Mouse (Mus musculus) embryonic facial prominence, embryonic 10.5 days (tissue): ENCODE measurements at regions not wholly inside any gene's neighbourhood (a gene's known extent, or its start where the extent isn't known, plus 50 kb on each side); places are given as distances from the start of the nearest gene placed in this dataset.

Experiments
- DNase-seq: peaks from one replicate; pipeline ENCODE4 v3.0.0-alpha.2; 2017; ENCODE audit warnings: low spot score
- H3K27ac ChIP-seq: fragments of 300-500 bp; sonication (generic); replicated peaks from 2 replicates; pipeline ENCODE4 v1.5.1; 2016; ENCODE audit warnings: mild to moderate bottlenecking
- H3K27me3 ChIP-seq: fragments of 300-500 bp; sonication (generic); replicated peaks from 2 replicates; pipeline ENCODE4 v1.6.1; 2016; ENCODE audit warnings: low read depth, mild to moderate bottlenecking; ENCODE audit not compliant: poor library complexity, severe bottlenecking
- H3K36me3 ChIP-seq: fragments of 300-500 bp; sonication (generic); replicated peaks from 2 replicates; pipeline ENCODE4 v1.6.1; 2016; ENCODE audit warnings: mild to moderate bottlenecking, moderate library complexity
- H3K4me1 ChIP-seq: fragments of 300-500 bp; sonication (generic); 2 replicates; pipeline ENCODE4 v1.6.1; 2016
- H3K4me3 ChIP-seq: fragments of 300-500 bp; sonication (generic); 2 replicates; pipeline ENCODE4 v1.5.1; 2016; ENCODE audit warnings: mild to moderate bottlenecking, moderate library complexity
- H3K9me3 ChIP-seq: fragments of 300-500 bp; sonication (generic); 2 replicates; pipeline ENCODE4 v1.6.1; 2016; ENCODE audit warnings: mild to moderate bottlenecking
- WGBS: fragments of 180-500 bp; shearing (Covaris S2); methylation state at CpG from one replicate; pipeline ENCODE4 v1.1.7; 2016; 5-methylcytosine and 5-hydroxymethylcytosine counted together

DNA sequence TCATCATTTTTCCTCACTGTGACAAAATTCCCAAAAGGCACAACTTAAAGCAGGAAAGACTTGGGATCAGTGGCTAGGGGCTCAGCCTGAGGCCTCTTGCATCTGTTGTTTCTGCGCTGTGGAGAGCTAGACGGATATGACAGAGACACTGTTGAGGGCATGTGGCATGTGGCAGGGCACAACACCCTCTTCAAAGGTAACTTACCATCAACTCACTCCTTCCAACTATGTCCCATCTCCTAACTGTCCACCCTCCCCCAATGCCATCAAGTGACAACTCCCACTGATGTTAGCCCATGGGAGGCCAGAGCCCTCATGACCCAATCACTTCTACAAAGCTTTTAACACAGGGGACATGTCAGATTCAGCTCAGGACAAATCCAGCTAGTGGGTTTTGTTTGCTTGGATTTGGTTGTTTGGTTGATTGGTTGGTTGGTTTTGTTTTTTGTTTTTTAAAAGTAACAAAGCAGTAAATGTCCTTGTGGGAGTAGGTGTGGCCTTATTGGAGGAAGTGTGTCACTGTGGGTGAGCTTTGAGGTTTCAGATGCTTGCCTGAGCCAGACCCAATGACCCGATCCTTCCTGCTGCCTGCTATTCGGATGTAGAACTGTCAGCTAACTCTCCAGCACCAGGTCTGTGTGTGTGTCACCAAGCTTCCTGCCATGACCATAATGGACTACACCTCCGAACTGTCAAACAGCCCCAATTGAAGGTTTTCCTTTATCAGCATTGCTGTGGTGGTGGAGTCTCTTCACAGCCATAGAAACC lies 53.2 kb upstream of the Lef1 start:
- no peaks in the 10 kb centered on the region for H3K9me3 ChIP-seq
- H3K27ac ChIP-seq = no peak overlapping the region
- no peaks in the 10 kb centered on the region for H3K36me3 ChIP-seq
- H3K4me1 ChIP-seq = peaks cover 7% of the 10 kb centered on the region; the same call in 1 of the 2 replicates
- no peaks in the 10 kb centered on the region for H3K27me3 ChIP-seq
- H3K4me3 ChIP-seq = no peak overlapping the region
- DNase-seq = no peak
- 84% methylated on average over 5 of the region's 5 CpGs for WGBS

DNA sequence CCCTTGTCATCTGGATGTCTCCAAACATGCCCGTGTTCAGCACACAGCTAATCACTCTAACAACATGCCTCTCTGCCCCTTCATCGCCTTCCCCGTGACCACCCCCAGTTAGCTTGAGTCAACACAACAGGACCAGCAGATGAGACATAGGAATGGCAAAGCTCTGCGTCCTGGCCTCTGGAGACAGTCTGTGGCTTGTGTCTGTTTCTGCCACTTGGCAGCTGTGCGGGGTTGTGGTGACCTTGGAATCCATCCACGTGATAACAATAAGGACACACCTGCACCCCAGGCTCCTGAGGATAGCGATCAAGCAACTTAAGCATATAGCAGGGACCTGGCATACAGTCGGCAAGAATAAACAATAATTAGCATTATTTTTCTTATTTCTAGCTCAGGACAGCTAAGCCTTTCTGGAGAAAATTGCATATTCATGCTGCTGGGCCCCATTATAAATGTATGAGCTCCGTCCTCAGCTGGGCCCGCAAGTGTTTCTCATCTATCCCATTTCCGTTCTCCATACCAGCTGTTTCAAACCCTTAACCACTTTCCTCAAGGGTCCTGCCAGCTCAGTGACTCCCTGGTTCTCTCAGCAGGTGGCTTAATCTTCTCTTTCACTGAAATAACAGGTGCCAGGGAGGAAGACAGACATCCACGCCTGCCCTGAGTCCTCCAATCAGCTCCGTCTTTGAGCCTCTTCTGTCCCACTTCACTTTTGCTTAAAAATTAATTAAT lies 55.9 kb upstream of the Lef1 start:
- WGBS = 72% methylated on average over 13 of the region's 13 CpGs
- no peak for DNase-seq
- no peak overlapping the region for H3K4me3 ChIP-seq
- no peaks in the 10 kb centered on the region for H3K27me3 ChIP-seq
- peaks cover 7% of the 10 kb centered on the region; the same call in 1 of the 2 replicates for H3K4me1 ChIP-seq
- H3K27ac ChIP-seq = no peak overlapping the region
- H3K9me3 ChIP-seq = no peaks in the 10 kb centered on the region
- H3K36me3 ChIP-seq = no peaks in the 10 kb centered on the region

DNA sequence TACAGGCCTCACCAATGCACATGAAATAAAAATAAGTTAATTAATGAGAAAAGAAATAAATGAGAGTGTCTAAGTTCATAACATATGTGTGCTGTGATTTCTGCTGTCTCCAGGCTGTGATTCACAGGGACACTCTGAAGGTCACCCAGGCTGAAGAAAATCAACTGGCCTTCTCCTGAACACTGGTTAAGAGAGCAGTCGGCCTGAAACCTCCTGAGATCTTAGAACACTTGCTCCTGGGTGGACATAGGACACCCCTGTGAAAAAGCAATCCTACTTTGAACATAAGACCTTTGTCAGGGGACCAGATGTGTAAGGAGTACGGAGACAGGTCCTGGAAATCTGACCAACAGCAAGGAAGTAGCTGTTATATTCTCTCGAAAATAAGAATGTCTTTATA lies 62.6 kb upstream of the Lef1 start:
- Histone ChIP-seq H3K9me3 (no peaks in the 10 kb centered on the region), H3K36me3 (no peaks in the 10 kb centered on the region), H3K27me3 (no peaks in the 10 kb centered on the region), H3K4me1 (no peaks in the 10 kb centered on the region), H3K27ac (no peak overlapping the region), H3K4me3 (no peak overlapping the region)
- 82% methylated on average over 3 of the region's 3 CpGs for WGBS
- DNase-seq = no peak

DNA sequence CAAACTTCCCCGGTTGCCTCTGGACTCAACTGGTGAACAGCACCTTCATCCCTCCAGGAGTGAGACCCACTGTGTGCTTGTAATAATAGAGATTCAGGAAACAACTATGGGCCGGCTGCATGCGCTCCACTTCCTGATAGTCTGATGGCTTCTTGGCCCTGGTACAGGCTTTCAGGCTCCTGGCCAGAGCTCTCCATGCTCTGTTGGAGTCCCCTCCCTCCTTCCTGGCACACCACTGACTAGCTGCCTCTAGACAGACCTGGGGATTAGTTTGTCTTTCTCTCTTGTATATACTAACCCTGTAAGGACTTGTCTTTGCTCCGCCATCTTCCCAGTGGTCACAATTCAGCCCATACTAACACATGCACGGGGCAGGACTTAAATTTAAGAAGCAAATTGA lies 63.9 kb upstream of the Lef1 start:
- Histone ChIP-seq H3K4me1 (no peaks in the 10 kb centered on the region), H3K36me3 (no peaks in the 10 kb centered on the region), H3K9me3 (no peaks in the 10 kb centered on the region), H3K27me3 (no peaks in the 10 kb centered on the region), H3K4me3 (no peak overlapping the region), H3K27ac (no peak overlapping the region)
- WGBS = 85% methylated on average over 5 of the region's 5 CpGs
- no peak for DNase-seq

DNA sequence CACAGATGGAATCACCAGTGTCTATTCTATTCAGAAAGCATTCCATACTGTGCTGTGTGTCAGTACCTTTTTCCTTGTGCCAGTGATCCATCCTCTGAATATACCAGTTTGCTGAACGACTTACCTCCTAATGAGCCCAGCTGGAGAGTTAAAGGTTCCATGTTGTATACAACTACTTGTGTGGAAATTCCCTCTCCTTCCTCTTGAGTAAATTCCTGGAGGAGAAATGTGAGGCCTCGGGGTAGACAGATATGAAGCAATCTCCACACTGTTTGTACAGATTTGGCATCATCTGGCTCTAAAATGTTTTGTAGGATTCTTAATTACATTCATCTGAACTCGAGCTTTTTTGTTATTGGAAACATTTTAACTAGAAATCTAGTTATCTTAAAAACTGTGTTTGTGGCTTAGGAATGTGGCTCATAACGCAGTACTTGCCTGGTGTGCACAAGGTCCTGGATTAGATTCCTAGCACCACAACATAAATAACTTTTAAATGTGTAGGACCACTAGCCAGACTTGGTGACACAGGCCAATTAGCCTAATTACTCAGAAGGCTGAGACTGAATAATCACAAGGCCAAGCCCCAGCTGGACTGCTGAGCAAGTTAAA lies 70.0 kb upstream of the Lef1 start:
- Histone ChIP-seq H3K4me1 (no peaks in the 10 kb centered on the region), H3K4me3 (no peak overlapping the region), H3K27ac (no peak overlapping the region), H3K36me3 (no peaks in the 10 kb centered on the region), H3K9me3 (no peaks in the 10 kb centered on the region), H3K27me3 (no peaks in the 10 kb centered on the region)
- WGBS = 76% methylated on average over 4 of the region's 4 CpGs
- no peak for DNase-seq

DNA sequence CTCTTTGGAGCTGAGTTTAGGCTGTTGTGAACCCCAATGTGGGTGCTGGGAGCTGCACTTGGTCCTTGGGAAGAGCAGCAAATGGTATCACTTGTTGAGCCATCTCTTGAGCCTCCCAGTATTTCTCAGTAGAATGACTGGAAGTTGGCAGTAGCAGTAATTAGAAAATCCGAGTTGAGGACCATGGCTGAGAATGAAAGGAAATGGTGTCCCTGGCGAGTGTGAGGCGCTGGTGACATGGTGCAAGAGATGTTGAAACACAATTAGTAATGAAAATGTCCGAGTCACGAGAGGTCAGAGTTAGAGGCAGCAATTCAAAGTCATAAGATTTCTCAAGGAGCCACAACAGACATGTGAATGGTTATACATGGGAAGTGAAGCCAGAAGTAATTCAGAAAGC lies 73.2 kb upstream of the Lef1 start:
- Histone ChIP-seq H3K9me3 (no peaks in the 10 kb centered on the region), H3K4me3 (no peak overlapping the region), H3K36me3 (no peaks in the 10 kb centered on the region), H3K27me3 (no peaks in the 10 kb centered on the region), H3K4me1 (no peaks in the 10 kb centered on the region), H3K27ac (no peak overlapping the region)
- 93% methylated on average over 5 of the region's 5 CpGs for WGBS
- no peak for DNase-seq

DNA sequence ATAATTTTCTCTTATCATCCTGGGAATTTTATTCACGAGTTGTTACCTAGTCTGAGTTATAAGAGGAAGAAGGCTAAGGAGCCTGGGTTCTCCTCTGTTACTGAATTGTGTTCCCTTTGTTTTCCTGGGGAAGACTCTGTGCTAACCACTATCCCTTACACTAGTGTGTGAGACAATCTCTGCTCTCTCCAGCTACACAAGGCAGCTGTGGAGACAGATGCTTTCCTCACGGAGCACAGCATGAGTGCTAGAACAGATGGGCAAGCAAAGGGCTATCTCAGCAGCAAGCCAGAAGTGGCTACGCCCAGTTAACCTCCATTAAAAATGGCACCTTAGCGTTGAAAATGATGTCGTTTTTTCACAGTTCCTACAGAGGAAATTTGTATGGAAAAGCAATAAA lies 75.5 kb upstream of the Lef1 start:
- Histone ChIP-seq H3K4me1 (no peaks in the 10 kb centered on the region), H3K36me3 (no peaks in the 10 kb centered on the region), H3K9me3 (no peaks in the 10 kb centered on the region), H3K4me3 (no peak overlapping the region), H3K27me3 (no peaks in the 10 kb centered on the region), H3K27ac (no peak overlapping the region)
- WGBS = 76% methylated on average over 5 of the region's 5 CpGs
- DNase-seq = no peak

DNA sequence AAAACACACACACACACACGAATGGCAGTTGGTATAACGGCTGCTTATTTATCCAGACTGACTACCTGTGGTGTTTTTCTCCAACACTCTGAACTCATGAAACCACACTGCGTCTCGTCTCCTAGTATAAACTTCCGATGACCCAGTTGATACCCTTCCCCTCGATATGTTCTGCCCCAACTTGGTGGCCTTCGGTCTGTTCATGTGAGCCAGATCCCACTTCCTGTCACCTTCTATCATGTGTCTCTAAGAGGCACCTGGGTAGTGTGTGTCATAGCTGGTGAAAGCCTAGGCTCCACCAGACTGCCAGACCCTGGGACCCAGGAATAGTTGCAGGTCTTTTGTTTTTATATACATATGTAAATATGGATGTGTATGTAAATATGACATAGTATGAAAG lies 83.9 kb upstream of the Lef1 start:
- WGBS = 94% methylated on average over 7 of the region's 7 CpGs

DNA sequence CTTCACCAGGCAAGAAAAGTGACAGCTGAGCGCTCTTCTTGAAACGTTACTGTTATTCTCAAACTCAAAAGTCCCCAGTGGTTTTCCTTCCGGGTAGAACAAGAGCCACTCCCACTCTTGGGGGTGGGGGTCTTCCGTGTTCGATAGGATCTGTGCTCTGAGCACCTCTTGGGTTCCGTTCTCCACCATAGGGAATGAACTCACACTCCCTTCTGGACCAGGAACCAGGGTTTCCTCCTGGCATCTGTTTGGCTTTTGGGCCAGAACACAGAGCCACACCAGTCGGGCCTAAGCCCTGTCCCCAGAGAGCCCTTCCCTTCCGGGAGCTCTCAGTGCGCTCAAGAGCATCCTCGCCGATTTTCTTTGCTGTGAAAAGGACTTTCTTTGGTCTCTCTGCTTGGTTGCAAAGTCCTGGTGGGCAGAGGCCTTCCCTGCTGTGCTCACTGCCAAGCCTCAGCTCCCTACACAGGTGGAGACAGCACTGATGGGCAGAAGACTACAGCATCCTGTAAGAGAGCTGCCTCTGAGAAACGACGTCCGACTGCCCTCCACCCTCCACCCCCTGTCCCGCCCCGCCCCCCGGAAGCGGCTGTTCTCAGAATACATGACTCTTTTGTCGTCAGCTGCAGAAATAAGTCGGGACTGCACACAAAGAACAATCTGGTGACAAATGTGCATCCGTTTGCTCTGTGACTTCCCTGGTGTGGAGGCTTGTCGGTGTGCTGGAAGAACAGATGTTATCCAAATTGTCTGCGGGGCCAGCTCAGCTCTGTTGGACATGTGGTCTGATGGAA lies 90.9 kb upstream of the Lef1 start:
- Histone ChIP-seq H3K4me3 (peak overlapping the region; percentile 45), H3K27me3 (peaks cover 6% of the 10 kb centered on the region; the same call in 1 of the 2 replicates), H3K36me3 (no peaks in the 10 kb centered on the region), H3K4me1 (peaks cover 40% of the 10 kb centered on the region), H3K9me3 (no peaks in the 10 kb centered on the region), H3K27ac (peak overlapping the region; percentile 80)
- DNase-seq = peak; percentile 64
- WGBS = 22% methylated on average over 23 of the region's 23 CpGs

More for the DNA sequence above, 83.9 kb upstream of the Lef1 start:
- Histone ChIP-seq H3K4me1 (no peaks in the 10 kb centered on the region), H3K36me3 (no peaks in the 10 kb centered on the region), H3K27me3 (no peaks in the 10 kb centered on the region), H3K4me3 (no peak overlapping the region), H3K9me3 (no peaks in the 10 kb centered on the region), H3K27ac (no peak overlapping the region)
- DNase-seq = no peak

DNA sequence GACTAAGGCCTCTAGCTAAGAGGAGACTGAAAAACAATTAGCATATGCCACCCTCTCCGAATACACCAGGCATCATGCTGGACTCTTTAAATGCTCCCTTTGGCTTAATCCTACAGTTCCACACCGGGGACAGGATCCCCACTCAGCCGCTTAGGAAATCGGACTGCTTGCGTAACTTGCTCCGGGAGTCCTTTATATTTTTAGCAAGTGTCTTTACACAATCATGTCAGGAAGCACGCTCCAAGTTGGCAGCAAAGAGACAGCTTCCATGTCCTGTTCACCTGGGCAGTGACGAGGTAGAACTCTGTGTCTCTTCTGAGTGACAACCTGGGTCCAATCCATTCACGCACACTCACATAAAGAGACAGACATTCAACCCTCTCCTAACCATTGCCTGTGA lies 92.4 kb upstream of the Lef1 start:
- H3K36me3 ChIP-seq = no peaks in the 10 kb centered on the region
- H3K27ac ChIP-seq = no peak overlapping the region; the same call in 1 of the 2 replicates
- peaks cover 6% of the 10 kb centered on the region; the same call in 1 of the 2 replicates for H3K27me3 ChIP-seq
- DNase-seq = no peak
- H3K4me3 ChIP-seq = no peak overlapping the region
- H3K4me1 ChIP-seq = peaks cover 40% of the 10 kb centered on the region
- 89% methylated on average over 9 of the region's 9 CpGs for WGBS
- no peaks in the 10 kb centered on the region for H3K9me3 ChIP-seq

DNA sequence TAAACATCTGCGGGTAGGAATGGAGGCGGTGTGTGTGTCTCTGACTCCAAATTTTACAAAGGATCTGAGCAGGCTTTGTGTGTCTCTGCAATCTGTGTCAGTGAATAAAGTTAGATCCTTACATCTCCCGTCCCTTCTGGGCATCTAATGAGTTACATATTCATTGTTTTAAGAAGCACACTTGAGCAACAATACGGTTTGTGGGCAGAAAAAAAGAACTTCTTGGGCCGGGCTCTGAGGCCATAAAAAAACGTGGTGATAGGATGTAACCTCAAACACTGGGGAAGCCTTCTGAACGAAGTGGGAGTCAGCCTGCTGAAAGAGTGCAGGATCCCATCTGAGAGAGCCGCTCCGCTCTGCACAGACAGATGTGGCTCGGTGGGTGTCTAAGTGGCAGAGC lies 94.2 kb upstream of the Lef1 start:
- Histone ChIP-seq H3K9me3 (no peaks in the 10 kb centered on the region), H3K4me3 (no peak overlapping the region), H3K4me1 (peaks cover 38% of the 10 kb centered on the region), H3K27me3 (peaks cover 6% of the 10 kb centered on the region; the same call in 1 of the 2 replicates), H3K27ac (no peak overlapping the region; the same call in 1 of the 2 replicates), H3K36me3 (no peaks in the 10 kb centered on the region)
- WGBS = 71% methylated on average over 10 of the region's 10 CpGs
- DNase-seq = no peak

DNA sequence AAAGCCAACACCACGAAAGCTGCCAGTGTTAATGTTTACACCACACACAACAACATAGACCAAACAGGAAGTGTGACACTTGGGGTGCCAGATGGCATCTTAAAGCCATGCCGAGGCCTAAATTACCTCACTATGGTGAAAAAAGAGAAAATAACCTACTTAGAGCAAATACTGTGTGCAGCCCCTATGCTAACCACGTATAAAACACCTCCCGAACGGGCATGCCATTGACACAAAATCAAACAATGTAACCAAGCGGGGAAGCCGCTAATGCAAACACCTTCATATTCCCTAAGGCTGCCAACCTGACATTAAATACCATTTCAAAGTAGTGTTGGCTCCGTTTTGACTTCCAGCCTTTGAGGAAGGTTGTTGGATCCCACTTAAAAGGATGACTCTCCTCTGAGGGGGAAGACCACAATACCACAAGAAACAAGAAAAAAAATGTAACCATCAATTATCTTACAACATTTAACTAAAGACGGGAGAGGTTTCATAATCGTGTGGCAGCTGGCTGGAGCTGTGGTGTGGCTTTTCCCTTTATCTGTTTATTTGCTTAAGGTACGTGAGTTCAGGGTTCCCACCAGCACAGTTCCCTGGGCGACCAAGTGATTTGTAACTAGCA lies 96.1 kb upstream of the Lef1 start:
- no peaks in the 10 kb centered on the region for H3K9me3 ChIP-seq
- 75% methylated on average over 12 of the region's 12 CpGs for WGBS
- H3K27me3 ChIP-seq = no peaks in the 10 kb centered on the region
- H3K4me1 ChIP-seq = peaks cover 20% of the 10 kb centered on the region
- no peaks in the 10 kb centered on the region for H3K36me3 ChIP-seq
- no peak overlapping the region for H3K27ac ChIP-seq
- DNase-seq = no peak
- H3K4me3 ChIP-seq = no peak overlapping the region
